Mouse (Mus musculus): ENCODE data around the gene Bax. TPM values are rescaled to one million over a fixed set of nuclear protein-coding genes. Genes with fewer than 3 reads are reported as not detected.
A peak's percentile ranks its signal among the peaks of the same experiment; 100 is the strongest.
"Not testable (repeated sequence)": the region's sequence is repeated elsewhere in the genome, so short reads cannot be mapped to it uniquely, and the experiment has no call there.

The Bax gene
- total and polyA plus RNA-seq, 2 experiments, result 19.5 to 62.0 TPM

- TF ChIP-seq CTCF (IDR thresholded peaks at IDR 0.05; ENCODE audit: low read depth, low read length), result no peak
- TF ChIP-seq POLR2A (IDR thresholded peaks at IDR 0.05; ENCODE audit: extremely low read depth, insufficient read depth, low read length), result no peak
- H3K36me3 ChIP-seq (ENCODE audit: control insufficient read depth, insufficient read depth, low read length), result peaks cover 18% of the 10 kb centered on the region
Observed at GRCm38 (mm10) chr7:45461326-45461725, 5.4 kb downstream of the Bax start.

DNA sequence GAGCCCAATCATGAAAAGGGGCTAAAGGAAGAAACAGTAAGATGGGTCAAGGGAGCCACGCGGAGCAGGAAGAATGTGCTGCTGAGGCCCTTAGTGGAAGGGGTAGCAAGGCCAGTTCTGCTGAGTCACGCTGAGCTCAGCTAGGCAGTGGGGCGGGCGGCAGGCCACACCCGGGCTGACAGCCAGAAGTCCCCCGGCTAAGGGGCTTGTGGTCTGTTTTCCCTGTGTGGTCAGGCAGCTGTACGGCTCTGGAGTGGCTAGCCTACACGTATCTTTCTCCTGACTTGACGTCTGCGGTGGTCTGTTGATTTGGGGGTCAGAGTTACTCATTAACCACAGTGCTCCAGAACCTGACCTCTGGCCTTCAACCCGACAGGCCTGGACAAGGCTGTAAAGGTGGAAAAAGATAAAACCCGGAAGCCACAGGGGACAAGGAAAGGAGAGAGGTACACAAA, 5.8 kb downstream of the Bax start:
- Histone ChIP-seq H3K79me2 (ENCODE audit: control insufficient read depth, insufficient read depth, low read length) (peaks cover 16% of the 10 kb centered on the region), H3K4me3 (ENCODE audit: insufficient read depth, low read depth, low read length) (peak overlapping the region; percentile 72), H3K27me3 (ENCODE audit: control insufficient read depth, insufficient read depth, low read length) (no peaks in the 10 kb centered on the region), H3K9ac (ENCODE audit: low read depth, low read length) (peak overlapping the region; percentile 76), H3K36me3 (ENCODE audit: control insufficient read depth, insufficient read depth, low read length) (peaks cover 18% of the 10 kb centered on the region), H3K27ac (replicated peaks; ENCODE audit: insufficient read depth, low read depth, low read length) (peak overlapping the region; percentile 99), H3K4me1 (ENCODE audit: control insufficient read depth, insufficient read depth, low read length) (peaks cover 24% of the 10 kb centered on the region)
- peak; percentile 92 for DNase-seq (ENCODE audit: extremely low read depth, low read depth, low spot score)
- 5% methylated on average over 13 of the region's 13 CpGs for WGBS
- 0 out of 2 replicates have a peak, but pooled peaks have one; percentile 18 for TF ChIP-seq POLR2A (IDR thresholded peaks at IDR 0.05; ENCODE audit: extremely low read depth, insufficient read depth, low read length)
- no peak for TF ChIP-seq CTCF (IDR thresholded peaks at IDR 0.05; ENCODE audit: low read depth, low read length)

More at GRCm38 (mm10) chr7:45461326-45461725, 5.4 kb downstream of the Bax start:
- peak overlapping the region; percentile 99 for H3K27ac ChIP-seq (replicated peaks; ENCODE audit: insufficient read depth, low read depth, low read length)
- peak overlapping the region; percentile 32; the same call in 1 of the 2 replicates for H3K4me3 ChIP-seq (ENCODE audit: insufficient read depth, low read depth, low read length)
- WGBS, result 58% methylated on average over 4 of the region's 5 CpGs
- H3K27me3 ChIP-seq (ENCODE audit: control insufficient read depth, insufficient read depth, low read length), result no peaks in the 10 kb centered on the region
- H3K79me2 ChIP-seq (ENCODE audit: control insufficient read depth, insufficient read depth, low read length), result peaks cover 20% of the 10 kb centered on the region
- DNase-seq (ENCODE audit: extremely low read depth, low read depth, low spot score), result no peak
- H3K9ac ChIP-seq (ENCODE audit: low read depth, low read length), result peak overlapping the region; percentile 76
- H3K4me1 ChIP-seq (ENCODE audit: control insufficient read depth, insufficient read depth, low read length), result peaks cover 23% of the 10 kb centered on the region

GRCm38 (mm10) chr7:45460377-45460776, 6.3 kb downstream of the Bax start:
- Histone ChIP-seq H3K79me2 (ENCODE audit: control insufficient read depth, insufficient read depth, low read length) (peaks cover 11% of the 10 kb centered on the region), H3K27me3 (ENCODE audit: control insufficient read depth, insufficient read depth, low read length) (no peaks in the 10 kb centered on the region), H3K27ac (replicated peaks; ENCODE audit: insufficient read depth, low read depth, low read length) (peak overlapping the region; percentile 99), H3K36me3 (ENCODE audit: control insufficient read depth, insufficient read depth, low read length) (peaks cover 18% of the 10 kb centered on the region), H3K4me1 (ENCODE audit: control insufficient read depth, insufficient read depth, low read length) (peaks cover 18% of the 10 kb centered on the region), H3K9ac (ENCODE audit: low read depth, low read length) (peak overlapping the region; percentile 76), H3K4me3 (ENCODE audit: insufficient read depth, low read depth, low read length) (peak overlapping the region; percentile 72)
- DNase-seq (ENCODE audit: extremely low read depth, low read depth, low spot score), result peak; percentile 85
- TF ChIP-seq CTCF (IDR thresholded peaks at IDR 0.05; ENCODE audit: low read depth, low read length) (no peak), POLR2A (IDR thresholded peaks at IDR 0.05; ENCODE audit: extremely low read depth, insufficient read depth, low read length) (0 out of 2 replicates have a peak, but pooled peaks have one; percentile 35)
- 13% methylated on average over 7 of the region's 7 CpGs for WGBS

GRCm38 (mm10) chr7:45459564-45460140, 7.0 kb downstream of the Bax start, which contains the start of gene Ftl1:
Ftl1 (minus strand) TSS chr7:45459884.
- TF ChIP-seq POLR2A (IDR thresholded peaks at IDR 0.05; ENCODE audit: extremely low read depth, insufficient read depth, low read length), result peak; percentile 95
- Histone ChIP-seq H3K4me3 (ENCODE audit: insufficient read depth, low read depth, low read length) (peak within 1 kb of the TSS; percentile 72), H3K9ac (ENCODE audit: low read depth, low read length) (peak within 1 kb of the TSS; percentile 85), H3K4me1 (ENCODE audit: control insufficient read depth, insufficient read depth, low read length) (peaks cover 16% of the 10 kb centered on the region), H3K27ac (replicated peaks; ENCODE audit: insufficient read depth, low read depth, low read length) (peak within 1 kb of the TSS; percentile 99), H3K36me3 (ENCODE audit: control insufficient read depth, insufficient read depth, low read length) (peaks cover 16% of the 10 kb centered on the region)
- not testable (repeated sequence) for H3K27me3 ChIP-seq (ENCODE audit: control insufficient read depth, insufficient read depth, low read length); H3K79me2 ChIP-seq (ENCODE audit: control insufficient read depth, insufficient read depth, low read length)
- DNase-seq (ENCODE audit: extremely low read depth, low read depth, low spot score), result peak; percentile 92
- WGBS, result under 1% methylated on average over 37 of the region's 37 CpGs

DNA sequence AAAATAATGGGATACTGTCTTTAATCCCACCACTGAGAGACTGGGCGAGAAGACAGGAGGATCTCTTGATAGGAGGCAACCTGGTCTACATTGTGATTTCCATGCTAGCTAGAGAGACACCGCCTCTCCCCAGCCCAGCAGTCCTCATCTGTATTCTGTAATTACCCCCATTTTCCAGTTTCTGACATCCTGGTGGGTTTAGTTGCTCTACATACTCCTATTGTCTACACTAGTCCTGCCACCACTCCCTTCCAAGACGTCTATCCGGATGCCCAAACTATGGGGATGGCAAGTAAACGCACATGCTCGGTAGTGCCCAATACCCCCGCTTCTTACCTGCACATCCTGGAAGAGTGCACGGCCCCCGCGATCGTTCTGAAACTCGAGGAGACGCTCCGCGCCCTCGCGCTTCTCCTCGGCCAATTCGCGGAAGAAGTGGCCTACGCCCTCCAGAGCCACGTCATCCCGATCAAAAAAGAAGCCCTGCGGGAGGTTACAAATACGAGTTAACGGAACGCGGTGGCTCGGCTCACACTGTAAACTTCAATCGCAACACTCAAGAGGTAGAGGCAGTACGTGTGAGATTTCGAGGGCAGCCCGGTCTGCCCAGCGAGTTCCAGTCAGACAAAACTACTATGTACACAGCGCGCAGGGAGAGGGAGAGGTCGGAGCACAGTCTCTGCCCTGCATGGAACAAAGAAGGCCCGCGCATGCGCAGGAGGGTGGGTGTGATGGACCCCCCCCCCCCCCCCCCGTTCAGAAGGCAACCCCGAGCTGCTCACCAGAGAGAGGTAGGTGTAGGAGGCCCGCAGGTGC, 7.7 kb downstream of the Bax start:
- Histone ChIP-seq H3K36me3 (ENCODE audit: control insufficient read depth, insufficient read depth, low read length) (peaks cover 15% of the 10 kb centered on the region), H3K27me3 (ENCODE audit: control insufficient read depth, insufficient read depth, low read length) (no peaks in the 10 kb centered on the region), H3K9ac (ENCODE audit: low read depth, low read length) (peak overlapping the region; percentile 85), H3K4me3 (ENCODE audit: insufficient read depth, low read depth, low read length) (peak overlapping the region; percentile 62), H3K79me2 (ENCODE audit: control insufficient read depth, insufficient read depth, low read length) (peaks cover 7% of the 10 kb centered on the region), H3K4me1 (ENCODE audit: control insufficient read depth, insufficient read depth, low read length) (peaks cover 14% of the 10 kb centered on the region), H3K27ac (replicated peaks; ENCODE audit: insufficient read depth, low read depth, low read length) (peak overlapping the region; percentile 84)
- peak; percentile 55; the same call in 1 of the 2 replicates for TF ChIP-seq POLR2A (IDR thresholded peaks at IDR 0.05; ENCODE audit: extremely low read depth, insufficient read depth, low read length)
- no peak for TF ChIP-seq CTCF (IDR thresholded peaks at IDR 0.05; ENCODE audit: low read depth, low read length)
- peak; percentile 38 for DNase-seq (ENCODE audit: extremely low read depth, low read depth, low spot score)
- WGBS, result 1% methylated on average over 43 of the region's 43 CpGs

All from liver, adult 2 months (tissue).